Mouse (Mus musculus): Measurements from ENCODE around the gene Plch2.
A peak's percentile ranks its signal among the peaks of the same experiment; 100 is the strongest.

DNA sequence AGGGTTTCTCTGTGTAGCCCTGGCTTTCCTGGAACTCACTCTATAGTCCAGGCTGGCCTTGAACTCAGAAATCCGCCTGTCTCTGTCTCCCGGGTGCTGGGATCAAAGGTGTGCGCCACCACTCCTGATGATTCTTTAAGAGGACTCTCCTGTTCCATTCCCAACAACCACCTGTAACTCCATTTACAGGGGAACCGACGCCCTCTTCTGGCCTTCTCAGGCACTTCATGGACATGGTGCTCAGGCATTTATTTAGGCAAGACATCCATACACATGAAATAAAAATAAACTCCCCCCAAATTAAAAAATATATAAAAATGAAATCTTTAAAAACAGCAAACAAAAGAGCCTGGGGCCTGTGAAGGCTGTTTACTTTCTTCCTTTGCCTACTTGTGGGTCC, 89.4 kb downstream of the Plch2 start:
- TF ChIP-seq CTCF (conservative IDR thresholded peaks at IDR 0.05; ENCODE audit: low read length) (peak; percentile 58), NANOG (IDR thresholded peaks at IDR 0.05; ENCODE audit: borderline replicate concordance, low read length) (no peak), POU5F1 (IDR thresholded peaks at IDR 0.05; ENCODE audit: borderline replicate concordance, low read length) (no peak)

Measured in E14TG2a.4 (cell line).